Mouse (Mus musculus): ENCODE measurements around the gene Itm2b.

Gene Itm2b

DNA sequence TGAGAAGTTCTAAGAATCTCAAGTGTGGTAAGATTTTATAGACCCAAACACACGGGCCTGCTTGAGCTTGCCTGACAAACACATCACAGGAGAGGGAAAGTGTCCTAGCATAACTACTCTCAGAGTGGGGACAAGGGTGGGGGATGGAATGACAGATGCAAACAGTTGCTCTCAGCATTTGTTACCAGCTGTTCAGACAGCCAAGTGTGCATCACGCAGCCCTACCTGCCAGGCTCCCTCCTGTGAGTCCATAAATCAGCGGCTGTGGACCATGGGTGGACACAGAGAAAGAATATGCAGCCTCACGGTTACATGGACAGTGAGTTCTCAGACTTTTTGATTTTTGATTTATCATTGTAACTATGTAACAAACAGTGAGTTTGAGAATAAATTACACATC is 15.5 kb downstream of the Itm2b start:
- DNase-seq (ENCODE audit: low read depth, low spot score), result no peak

DNA sequence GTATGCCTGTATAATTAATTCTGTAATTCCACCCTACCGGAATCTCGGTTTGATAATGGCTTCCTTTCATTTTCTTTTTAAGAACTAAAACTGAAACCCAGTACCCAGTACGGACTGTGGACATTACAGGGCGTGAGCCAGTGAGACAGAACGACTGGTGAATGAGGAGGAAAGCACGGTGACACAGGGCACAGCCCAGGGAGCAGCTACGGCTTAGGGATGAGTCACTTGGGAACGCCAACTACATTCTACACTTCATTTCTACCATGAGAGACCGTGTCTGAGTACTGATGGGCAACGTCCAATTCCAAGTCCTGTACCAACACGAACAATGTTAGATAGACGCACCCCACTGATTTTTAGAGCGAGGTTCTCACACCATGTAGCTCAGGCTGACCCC is 16.1 kb downstream of the Itm2b start:
- DNase-seq (ENCODE audit: low read depth, low spot score), result no peak

DNA sequence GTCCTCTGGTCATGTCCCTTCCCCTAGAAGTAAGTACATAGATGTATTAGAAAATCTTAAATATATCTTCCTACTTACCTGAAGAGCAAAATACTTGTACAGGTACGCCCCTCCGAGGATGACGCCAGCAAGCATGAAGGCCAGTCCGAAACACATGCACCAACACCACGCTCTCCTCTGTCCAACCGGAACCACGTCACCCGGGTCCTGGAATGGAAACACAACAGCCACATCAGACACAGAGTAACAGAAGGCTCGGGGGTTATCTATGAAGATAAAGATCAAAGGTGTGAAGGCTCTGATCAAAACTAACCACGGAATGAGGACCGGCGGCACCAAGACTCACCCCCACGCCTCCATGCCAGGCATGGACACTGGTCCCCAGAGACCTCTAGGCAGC is 16.9 kb downstream of the Itm2b start:
- no peak for DNase-seq (ENCODE audit: low read depth, low spot score)

DNA sequence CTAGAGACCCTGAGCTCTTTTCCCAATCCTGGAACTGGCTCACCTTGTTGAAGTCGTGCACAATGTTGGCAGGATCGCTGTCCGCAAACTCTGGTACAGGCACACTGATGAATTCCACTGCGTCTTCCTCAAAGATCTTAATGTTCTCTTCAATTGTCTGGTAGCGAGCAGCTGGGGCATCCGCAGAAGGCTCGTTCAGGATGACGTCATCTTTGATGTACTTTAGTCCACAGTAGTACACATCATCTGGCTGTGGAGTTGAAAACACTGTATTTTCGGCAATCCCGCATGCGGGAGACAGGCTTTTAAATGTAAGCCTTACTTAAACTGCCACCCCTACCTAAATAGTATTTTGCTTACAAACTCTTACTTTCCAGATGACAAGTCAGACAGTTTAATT is 18.8 kb downstream of the Itm2b start:
- DNase-seq (ENCODE audit: low read depth, low spot score), result no peak

DNA sequence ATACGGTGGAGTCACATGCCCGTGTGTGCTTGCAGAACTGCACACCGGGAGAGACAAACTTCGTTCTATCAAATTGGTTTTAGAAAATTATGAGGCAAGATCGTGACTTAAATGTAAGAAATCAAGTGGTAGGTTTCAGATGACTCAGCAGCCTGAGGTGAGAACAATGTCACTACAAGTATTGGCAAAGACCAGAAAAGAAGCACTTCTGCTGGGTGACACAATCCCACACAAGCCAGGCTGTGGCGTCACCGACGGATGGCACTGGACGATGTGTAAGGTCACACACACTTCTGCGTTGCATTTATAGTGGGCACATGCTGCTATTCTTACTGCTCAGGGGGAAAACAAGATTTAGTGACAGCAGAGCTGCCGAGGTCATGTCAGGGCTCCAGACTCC is 21.3 kb downstream of the Itm2b start:
- no peak for DNase-seq (ENCODE audit: low read depth, low spot score)

DNA sequence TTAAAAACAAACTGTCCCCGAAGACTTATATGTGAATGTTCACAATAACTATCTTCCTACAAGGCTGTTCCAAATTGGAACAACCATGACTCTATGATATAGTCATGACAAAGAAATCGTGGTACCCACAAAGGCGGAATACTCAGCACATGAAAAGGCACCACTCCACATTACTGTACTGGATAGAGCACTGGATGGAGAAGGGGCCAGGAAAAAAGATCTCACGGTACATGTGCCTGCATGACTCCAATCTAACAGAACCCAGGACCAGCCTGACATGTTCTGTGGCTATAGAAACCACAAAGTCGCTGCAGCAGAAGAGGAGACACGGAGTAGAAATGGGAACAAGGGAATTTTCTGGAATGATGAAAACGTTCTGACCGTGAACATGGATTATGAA is 30.4 kb downstream of the Itm2b start:
- DNase-seq (ENCODE audit: low read depth, low spot score), result no peak

DNA sequence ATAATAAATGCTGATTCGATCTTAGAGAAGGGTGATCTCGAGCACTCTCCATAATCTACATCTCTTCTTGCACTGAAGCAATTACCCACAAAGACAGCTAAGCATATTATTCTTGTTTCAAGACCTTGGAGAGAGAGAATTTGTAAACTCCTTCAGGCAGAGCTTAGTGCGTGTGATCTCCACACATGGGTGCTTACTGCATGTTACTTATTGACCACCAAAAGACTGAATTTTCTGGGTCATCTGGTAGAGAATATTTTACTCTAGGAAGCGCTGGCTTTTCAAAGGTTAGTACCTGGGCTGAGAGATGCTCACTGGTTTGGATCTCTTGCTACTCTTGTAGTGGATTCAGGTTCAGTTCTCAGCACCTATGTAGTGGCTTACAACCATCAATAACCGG is 34.0 kb downstream of the Itm2b start:
- DNase-seq (ENCODE audit: low read depth, low spot score), result no peak

DNA sequence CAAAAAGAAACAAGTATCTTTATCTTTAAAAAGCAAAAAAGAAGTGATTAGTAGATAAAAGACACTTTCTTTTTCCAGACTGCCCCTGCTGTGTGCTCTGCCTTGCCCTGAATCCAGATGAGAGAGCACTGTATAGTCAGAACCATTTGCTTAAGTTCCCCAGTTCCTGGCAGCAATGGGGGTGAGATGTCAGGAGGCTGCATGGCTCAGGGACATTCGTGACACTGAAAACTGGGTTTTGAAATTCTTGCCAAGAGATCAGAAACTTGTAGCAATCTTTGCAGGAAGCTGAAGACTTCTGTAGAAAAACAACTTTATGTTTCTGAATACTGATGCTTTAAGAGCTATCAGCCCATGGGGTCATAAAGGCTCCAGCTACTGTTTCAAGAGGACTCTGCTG is 35.1 kb downstream of the Itm2b start:
- DNase-seq (ENCODE audit: low read depth, low spot score), result peak; percentile 30

DNA sequence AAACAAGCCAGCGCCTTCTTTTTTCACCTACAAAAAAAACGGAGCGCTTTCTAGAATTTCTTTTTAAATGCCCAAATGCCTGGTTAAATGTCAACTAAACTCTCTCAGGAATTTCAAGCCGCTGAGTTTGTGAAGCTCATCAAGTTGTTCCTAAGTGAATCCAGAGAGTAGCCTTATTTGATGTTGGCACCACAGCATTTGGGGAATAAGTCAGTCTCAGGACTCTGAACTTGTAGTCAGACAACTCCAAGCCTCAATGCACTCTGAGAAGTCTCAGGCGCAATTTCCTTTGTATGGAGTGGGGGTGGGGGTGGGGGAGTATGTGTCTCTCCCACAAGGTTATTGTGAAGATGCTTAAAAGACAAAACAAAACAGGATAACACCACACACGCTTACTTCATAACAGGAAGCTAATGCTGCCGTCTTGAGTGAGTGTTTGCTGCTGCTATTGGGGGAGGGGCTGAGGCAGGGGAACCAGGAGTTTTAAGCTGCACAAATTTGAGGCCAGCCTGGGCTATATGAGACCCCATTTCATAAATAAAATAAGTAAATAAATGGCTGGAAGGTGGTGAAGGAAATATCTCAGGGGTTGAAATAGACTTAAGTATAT is 35.9 kb downstream of the Itm2b start:
- peak; percentile 68 for DNase-seq (ENCODE audit: low read depth, low spot score)

DNA sequence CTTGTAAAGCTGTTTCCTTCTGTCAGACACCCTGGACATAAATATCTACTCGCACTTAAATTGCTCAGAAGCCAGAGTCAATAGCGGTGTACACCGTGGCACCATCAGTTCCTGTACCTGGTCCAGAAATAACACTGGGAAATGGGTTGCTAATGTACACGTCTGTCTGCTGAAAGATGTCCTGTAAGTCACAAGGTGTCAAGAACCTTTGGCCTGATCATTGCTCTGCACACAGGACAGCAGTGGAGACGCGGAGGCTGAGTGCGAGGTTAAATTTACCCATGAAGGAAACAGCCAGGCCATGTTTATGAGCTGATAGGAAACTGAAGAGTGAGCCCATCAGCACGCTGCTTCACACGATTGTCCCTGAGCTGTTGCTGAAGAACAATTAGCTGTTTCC is 37.8 kb downstream of the Itm2b start:
- DNase-seq (ENCODE audit: low read depth, low spot score), result no peak

DNA sequence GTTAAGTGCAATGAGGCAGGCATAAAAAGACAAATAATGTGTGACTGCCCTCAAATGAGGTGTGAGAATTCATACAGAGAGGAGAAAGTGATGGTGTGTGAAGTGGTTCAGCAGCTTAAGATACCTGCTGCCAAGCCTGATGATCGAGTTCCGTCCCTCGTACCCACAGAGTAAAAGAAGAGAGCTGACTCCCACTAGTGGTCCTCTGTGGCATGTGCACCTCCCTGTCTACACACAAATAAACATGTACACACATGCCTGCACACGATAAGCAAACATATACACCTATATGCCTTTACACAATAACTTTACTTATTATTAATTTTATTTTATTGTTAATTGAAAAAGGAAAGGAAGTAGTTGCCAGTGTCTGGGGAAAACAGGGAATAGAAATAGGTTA is 39.5 kb downstream of the Itm2b start:
- DNase-seq (ENCODE audit: low read depth, low spot score), result no peak

DNA sequence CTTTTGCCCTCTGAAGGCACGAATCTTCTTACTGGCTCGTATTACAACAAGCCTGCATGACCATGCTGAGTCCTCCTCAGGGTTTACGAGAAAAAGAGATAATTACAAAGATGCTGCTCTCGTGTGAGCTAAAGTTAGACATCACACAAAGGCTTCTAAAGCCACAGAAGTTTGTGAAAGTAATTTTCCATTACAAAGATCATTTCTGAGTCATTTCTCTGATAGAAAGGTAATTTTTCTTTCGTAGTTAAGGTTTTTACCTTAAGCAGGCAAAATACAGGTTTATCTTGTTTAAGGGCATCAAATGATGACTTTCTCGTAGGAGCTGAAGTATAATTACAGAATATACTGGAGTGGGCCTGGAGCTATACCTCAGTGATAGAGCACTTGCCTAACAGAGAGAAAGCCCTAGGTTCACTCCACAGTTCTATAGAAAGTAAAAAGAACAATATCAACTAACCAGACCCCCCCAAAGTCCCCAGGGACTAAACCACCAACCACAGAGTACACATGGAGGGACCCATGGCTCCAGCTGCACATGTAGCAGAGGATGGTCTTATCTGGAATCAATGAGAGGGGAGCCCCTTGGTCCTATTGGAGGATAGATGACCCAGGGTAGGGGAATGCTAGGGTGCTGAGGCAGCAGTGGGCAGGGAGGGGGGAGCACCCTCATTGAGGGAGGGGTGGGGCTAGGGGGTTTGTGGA is 44.9 kb downstream of the Itm2b start:
- DNase-seq (ENCODE audit: low read depth, low spot score), result peak; percentile 51

DNA sequence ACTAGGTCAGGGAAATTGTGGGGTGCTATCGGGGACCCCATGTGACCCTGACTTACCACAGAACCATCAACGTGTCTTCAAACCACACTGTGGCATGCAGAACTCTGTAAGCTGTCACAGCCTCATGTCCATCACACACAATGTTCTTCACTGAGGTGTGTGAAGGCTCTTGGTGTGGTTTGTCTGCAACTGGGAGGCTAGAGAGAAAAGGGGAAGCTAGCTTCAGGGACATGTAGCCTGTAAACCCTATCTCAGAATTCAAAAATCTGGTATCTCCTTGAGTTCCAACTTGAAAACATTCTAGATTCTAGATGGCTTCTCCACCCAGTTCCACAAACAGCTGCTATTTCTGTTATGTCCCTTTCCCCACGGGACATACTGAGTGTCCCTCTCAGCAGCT is 45.5 kb downstream of the Itm2b start:
- DNase-seq (ENCODE audit: low read depth, low spot score), result peak; percentile 32

DNA sequence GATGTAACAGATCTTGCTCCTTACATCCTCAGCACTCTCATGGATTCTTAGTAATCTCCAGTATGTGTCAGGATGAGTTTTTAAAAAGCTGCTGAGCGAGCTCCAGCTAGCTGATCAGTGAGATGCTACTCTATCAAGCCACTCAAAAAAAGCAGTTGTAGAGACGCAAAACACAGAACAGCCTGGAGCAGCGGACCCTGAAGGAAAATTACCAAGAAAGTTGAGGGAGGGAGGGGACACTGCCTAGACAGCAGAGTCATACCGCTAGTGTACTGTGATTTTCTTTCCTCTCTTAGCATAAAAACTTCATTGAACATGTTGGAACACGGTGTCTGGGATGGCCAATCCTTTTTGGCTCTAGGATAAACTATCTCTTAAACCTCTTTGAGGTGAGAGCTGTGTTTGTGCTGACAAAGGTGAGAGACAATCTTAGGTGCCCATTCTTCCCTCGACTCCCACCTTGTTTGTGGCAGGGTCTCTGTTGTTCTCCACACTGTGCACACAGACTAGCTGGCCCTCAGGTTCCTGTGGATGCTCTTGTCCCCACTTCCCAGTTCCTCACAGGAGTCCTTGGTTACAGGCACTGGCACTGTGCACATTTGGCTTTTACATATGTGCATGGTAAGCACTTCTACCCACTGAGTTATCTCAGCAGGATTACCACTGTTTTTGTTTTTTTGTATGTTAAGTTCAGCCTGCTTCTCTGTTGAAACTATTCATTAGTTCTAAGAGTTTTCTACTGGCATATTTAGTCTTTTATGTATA is 48.6 kb downstream of the Itm2b start:
- no peak for DNase-seq (ENCODE audit: low read depth, low spot score)

DNA sequence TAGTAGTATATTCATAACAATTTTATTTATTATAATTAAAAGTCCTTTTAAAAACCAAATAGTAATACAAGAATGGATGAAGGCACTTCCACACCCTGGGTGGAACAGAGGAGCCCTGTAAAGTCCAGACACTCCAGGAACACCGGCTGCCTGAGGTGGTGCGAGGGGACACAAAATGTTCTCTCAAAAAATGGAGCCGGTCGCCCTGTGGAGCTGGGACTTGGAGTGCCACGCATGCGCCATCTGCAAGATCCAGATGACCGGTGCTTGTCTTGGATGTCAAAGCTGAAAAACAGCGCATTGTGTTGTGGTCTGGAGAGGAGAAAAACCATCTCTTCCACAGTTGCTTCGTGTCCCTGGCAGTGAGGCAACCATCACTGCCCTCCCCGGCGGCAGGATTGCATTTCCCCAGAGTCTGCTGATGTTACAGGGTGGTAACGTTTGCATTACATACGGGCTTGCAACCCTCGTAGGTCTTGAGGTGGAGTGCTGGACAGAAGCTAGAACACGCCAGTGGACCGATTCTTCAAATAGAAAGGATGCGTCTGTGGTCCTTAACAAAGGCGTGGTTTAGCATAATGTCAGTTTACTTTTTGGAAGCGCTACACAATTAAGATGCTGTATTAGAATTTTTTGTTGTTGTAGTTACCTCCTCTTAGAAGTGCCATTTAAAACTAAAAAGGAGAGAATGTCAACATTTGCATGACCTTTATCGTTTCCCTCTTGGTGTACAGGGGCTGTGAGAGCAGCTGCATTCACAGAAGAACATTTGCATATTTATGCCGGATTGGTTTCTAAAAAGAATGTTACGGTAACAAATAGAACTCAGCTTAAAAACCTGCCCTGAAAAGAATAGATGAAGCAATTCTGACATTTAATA is 49.9 kb downstream of the Itm2b start:
- no peak for DNase-seq (ENCODE audit: low read depth, low spot score)

DNA sequence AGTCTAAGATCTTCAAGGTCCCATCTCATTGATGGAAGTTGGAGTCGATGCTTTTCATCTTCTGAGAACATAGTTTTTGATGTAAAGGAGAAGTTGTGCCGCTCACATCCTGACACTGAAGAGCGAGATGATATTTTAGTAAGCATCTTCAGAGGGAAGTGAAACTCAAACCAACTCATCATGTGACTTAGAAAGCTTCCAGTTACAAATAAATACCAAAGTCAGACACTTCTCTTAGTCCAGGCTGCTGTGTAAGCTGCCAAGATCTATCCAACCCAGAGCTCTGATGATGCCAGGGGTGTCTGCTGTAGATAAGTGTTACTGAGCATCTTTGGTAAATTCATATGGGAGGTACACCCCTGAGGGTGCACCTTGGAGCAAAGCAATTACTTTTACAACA is 51.2 kb downstream of the Itm2b start:
- DNase-seq (ENCODE audit: low read depth, low spot score), result peak; percentile 49

DNA sequence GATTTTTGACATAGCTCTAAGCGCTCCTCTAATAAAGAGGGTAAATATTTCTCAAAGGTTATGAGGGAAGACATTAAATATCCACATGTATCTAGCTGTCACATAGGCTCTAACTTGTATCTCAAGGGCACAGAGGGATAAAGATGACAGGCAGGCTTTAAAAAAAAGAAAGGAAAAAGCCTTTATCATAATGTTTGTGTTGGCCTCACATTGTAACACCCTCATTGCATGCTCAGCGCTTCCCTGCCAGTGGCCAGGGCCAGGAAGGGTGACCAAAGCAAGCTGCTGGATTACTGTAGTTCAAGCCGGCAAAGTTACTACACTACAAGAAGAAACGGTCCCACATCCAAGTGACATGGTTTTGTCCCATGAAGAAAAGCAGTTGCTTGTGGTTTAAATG is 53.7 kb downstream of the Itm2b start:
- no peak for DNase-seq (ENCODE audit: low read depth, low spot score)

DNA sequence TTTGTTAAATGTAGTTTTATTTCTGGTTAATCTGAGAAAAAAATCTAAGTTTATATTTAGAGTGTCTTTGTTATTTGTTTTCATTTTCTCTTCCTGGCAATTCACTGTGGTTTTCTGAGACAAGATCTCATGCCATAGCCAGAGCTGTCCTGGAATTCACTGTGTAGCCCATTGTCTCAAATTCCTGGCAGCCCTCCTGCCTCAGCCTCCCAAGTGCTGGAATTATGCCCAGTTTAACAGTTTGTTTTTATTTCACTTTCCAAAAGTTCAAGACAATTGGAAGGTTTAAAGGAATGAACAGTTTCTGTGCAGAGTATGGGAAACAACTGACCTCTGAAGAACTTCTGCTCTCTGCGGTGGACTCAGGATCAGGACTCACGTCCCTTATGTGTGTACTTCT is 55.2 kb downstream of the Itm2b start:
- DNase-seq (ENCODE audit: low read depth, low spot score), result no peak

DNA sequence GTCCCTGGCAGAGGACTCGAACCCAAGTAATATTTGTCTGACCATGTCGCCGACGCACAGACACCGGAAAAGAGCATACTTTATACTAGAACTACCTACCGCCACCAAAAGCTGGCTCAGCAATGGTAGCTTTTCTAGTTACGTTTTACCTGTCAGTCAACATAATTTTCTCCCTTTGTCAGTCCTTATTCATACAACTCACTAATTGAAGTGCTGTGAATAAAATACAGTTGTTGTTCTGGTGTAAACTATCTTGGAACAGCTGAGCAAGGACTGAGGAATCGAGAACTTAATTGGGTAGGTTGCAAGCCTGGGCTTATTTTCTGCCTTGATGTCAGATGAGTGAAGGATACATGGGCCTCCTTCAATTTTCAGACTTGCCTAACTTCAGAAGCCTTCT is 58.6 kb downstream of the Itm2b start:
- no peak for DNase-seq (ENCODE audit: low read depth, low spot score)

DNA sequence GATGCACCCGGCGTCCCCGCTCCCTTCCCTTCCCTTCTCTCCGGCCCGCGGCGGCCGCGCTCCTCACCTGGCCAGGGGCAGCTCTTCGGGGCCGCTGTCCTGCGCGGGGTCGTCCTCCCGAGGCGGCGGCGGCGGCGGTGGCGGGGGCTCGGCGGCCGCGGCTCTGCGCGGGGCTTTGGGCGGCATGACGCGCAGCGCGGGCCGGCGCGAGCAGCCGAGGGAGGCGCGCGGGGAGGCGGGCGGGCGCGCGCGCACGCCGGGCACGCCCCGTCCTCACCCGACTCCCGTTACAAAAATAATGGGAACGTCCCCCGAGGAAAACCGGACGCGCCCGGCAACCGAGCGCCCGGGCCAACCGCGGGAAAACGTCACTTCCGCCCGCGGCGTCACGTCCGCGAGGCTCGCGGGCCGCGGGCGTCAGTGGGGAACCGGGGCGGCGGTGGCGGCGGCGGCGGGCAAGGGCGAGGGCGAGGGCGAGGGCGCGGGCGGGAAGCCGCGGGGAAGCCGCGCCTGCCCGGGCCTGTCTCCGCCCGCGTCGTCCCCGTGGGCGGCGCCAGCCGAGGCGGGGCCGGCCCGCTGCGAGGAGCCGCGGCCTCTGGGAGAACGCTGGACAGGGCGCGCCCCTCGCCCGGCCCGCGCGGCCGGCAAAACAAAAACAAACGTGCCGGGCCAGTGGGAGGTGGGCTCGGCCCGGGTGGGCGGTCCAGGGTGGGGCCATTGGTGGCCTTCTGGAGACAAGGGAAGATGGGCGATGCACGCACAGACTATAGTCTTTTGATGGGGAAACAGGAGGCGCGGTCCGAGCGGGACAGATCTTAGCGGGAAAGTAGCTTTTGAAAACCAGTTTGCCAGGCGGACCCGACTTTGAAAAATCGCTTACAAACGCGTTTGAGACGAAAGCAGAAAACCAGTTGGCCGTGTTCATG is 59.4 kb downstream of the Itm2b start, which contains the start of gene Rb1:
Rb1 (minus strand) TSS at position 367 of the 926 bp plus-strand sequence.
- DNase-seq (ENCODE audit: low read depth, low spot score), result peak; percentile 89

Measured in CD4-positive helper T cell, adult 2 months (primary cell).